Mouse (Mus musculus) lung, postnatal 25 days (tissue): ENCODE measurements at regions not wholly inside any gene's neighbourhood (a gene's known extent, or its start where the extent isn't known, plus 50 kb on each side); places are given as distances from the start of the nearest gene placed in this dataset.
A peak's percentile ranks its signal among the peaks of the same experiment; 100 is the strongest.

ENCODE experiments used
- DNase-seq: peaks from one replicate; pipeline ENCODE4 v3.0.0; 2022; ENCODE audit warnings: low spot score

GRCm38 (mm10) chr13:37503898-37504297 is 158.9 kb downstream of the Ly86 start:
- no peak for DNase-seq

GRCm38 (mm10) chr13:37504373-37504772 is 159.4 kb downstream of the Ly86 start:
- DNase-seq, result no peak

- DNase-seq, result no peak
Measured at GRCm38 (mm10) chr13:37505617-37506016, 160.6 kb downstream of the Ly86 start.

DNA sequence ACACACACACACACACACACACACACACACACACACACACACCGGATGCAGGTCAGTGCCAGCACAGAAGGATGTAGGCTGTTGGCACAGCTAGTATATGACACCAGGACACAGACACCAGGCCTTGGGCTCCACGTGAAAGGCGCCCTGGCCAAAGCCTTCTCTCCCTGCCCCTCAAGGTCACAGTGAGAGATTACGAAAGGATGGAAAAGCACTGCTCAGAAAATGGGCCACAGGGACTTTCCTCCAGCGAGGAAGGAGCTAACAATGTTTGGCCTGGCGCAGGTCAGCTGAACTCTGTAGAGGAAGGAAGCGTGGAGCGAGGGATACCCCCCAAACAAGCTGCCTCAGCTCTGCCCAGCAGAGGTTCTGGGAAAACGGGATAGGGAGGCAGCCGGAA is 161.0 kb downstream of the Ly86 start:
- DNase-seq, result peak; percentile 70

GRCm38 (mm10) chr13:37506701-37507100 is 161.7 kb downstream of the Ly86 start:
- DNase-seq, result no peak

- peak; percentile 88 for DNase-seq
Measured at GRCm38 (mm10) chr13:37507146-37507545, 162.1 kb downstream of the Ly86 start.

DNA sequence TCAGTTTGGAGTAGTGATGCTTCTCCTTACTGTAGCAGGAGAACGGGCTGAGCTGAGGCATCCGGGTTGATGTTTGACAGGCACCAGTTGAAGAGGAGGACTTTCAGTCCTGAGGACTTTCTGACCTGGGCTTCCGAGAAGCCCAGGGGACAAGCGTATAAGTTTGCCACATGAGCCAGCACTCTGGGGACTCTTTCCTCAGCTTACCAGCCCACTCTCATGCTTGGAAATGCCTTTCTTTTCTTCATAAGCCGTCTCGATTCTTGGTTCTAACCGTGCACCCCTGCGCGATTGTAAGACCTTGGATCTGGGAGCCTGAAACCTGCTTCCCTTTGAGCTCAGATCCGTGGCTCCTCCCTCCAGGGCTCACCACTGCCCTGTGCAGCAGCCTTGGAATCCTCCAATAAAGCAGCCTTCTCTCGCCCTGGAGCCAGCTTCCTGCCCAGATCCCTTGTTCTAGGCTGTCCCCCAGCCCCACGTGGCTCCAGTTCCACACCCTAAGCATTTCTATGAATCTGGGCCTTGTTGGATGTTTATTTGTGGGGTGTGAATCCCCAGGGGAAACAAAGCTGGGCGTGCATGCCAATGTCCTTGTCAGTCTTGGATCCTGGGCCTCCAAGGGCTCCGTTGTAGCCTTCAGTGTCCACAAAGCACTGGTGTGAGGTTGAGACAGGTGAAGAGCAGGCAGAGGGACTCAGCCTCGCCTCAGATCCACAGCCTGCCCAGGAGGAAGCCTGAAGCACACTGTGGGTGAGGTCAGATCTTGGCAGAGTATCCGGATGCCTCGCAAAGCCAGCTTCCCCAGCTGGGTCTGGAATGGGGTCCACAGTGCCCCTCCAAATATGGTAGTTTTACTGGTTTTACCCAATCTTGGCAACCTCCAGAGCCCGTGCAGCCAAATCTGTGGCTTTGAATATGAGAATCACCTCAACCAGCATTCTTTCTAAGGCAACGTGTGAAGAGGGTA is 163.7 kb downstream of the Ly86 start:
- peak; percentile 68 for DNase-seq

GRCm38 (mm10) chr13:37509352-37509851 is 164.4 kb downstream of the Ly86 start:
- DNase-seq, result peak; percentile 83

- no peak for DNase-seq
Measured at GRCm38 (mm10) chr13:37510511-37510910, 165.5 kb downstream of the Ly86 start.

- DNase-seq, result no peak
Measured at GRCm38 (mm10) chr13:37511006-37511405, 166.0 kb downstream of the Ly86 start.

- DNase-seq, result no peak
Measured at GRCm38 (mm10) chr13:37511406-37511805, 166.4 kb downstream of the Ly86 start.

DNA sequence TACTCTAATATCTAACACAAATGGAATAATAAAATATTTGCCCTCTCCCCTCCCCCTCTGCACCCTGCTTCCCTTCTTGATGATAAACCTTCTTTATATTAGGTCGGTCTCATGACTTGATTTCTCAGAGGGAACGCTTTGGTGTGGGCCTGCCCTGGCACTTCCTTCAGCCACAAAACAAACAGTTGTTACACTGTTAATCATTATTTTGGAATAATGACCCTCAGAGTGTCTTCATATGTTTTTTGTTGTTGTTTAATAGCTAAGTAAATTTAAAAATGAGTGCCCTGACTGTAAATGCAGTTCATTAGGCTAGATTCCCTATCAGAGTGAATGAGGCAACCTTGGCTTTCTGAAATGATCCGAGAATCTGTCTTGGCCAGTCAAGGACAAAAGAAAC is 167.8 kb downstream of the Ly86 start:
- no peak for DNase-seq

- DNase-seq, result no peak
Measured at GRCm38 (mm10) chr13:37513206-37513904, 168.3 kb downstream of the Ly86 start.

DNA sequence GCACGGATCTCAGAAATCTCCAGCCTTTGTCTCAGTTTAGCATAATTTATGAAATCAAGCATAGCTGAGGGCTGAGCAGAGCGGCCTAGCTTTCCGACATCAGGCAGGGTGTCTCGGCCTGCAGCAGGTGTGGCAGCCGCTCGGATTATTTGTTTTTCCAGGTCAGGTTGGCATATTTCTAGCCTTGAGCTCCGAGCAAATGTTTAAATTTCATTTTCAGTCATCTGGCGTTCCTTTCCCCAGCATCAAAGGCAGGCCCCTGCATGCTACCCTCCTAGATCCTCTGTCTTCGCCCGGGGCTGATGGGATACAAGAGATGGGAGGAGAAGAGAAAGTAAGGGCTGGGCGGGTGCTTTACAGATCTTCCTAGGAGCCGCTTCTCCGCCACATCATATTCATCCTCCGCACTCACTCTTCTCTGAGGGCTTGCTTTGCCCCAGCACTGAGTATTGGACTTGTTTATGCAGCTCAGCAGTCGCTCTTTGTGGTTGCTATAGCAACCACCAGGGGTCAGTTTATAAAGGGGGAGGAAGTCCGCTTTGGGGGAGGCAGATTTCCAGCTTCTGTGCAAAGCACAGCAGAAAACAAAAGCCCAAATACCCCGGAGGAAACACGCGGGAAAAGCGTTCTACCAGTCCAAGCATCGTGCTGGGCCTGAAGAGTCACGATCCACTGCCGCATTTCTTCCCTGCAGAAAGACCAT is 169.0 kb downstream of the Ly86 start:
- DNase-seq, result peak; percentile 78

DNA sequence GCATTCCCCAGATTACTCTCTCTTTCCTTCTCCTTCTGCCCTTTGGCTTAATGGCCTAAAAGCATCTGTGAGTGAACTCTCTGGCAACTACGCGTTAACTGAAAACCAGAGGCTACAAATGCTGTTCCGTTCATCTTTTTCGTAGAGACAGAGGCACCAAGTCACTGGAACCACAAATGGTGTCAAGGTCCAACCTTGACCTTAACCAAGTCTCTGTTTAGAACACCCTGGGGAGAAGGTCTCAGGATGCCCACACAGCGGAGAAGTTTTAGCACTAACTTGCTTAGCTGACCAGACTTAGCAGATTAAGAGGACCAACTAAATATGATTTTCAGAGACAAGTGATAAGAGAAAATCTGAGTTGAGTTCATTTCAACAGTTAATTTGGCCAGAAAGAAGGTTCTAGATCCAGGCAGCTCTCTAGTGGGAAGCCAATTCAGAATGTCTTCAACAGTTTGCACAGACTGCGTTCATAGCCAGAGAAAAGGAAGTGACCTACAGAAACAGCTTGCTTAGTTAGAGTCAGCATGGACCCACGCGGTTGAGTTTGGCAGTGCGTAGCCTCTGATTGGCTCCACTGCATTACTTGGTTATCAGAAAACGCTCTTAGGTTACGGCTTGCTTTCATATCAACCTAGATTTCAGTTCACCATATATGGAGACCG is 169.8 kb downstream of the Ly86 start:
- no peak for DNase-seq

DNA sequence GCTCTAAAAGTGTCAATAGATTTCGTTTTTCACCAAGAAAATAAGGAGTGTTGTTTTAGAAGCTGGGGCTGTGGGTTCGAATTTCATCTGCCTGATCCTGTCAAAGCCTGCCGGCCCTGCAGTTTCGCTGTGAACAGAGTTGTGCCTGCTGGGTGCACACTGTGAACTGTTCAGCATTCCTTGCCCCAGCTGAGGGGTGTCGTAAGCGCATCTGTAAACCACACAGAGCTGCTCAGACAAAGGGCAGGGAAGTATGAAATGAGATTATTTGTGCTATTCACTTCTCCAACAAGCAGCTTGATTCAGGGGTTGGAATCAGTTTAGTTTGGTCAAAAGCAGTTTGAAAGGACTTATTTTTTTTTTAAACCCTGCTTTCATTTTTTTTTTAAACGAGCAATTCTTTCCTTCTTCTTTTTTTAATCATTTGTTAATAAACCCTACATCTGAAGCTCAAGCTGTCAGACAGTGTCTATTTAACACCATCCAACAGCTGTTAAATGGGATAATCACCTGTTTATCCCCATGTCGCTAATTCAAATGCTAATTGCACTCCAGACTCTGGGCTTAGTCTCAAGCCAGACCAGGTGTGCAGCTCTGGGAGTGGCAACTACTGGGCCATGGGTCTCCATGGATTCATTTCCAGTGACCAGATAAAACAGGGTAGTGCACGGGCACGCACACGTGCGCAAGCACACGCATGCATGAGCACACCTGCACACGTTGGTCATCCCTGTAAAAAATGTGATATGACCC is 172.2 kb downstream of the Ly86 start:
- DNase-seq, result no peak

GRCm38 (mm10) chr13:37519948-37520347 is 174.9 kb downstream of the Ly86 start:
- DNase-seq, result no peak

- no peak for DNase-seq
Measured at GRCm38 (mm10) chr13:37525097-37525726, 180.2 kb downstream of the Ly86 start.

- DNase-seq, result no peak
Measured at GRCm38 (mm10) chr13:37526102-37526501, 181.1 kb downstream of the Ly86 start.

- no peak for DNase-seq
Measured at GRCm38 (mm10) chr13:37528380-37528779, 183.4 kb downstream of the Ly86 start.

DNA sequence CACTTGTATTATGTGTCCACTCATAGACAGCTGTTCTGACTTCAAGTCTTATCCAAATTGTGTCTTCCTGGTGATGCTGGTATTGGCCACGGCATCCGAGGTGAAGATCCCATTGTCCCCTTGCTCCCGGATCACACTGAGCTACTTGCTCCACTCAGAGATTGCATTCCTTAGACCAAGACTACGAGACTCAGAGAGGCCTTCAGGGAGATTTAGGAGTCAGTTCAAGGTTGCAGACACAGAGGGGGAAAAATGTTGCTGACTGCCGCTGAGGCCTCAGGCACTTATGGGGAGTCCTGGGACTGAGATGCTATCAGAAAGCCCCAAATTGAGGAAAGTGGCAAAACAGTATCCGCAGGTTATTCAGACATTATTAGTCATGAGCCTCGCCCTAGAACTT is 183.9 kb downstream of the Ly86 start:
- DNase-seq, result no peak
